Mouse (Mus musculus): ENCODE data around the gene Eid3. TPM values are rescaled to one million over a fixed set of nuclear protein-coding genes. Genes with fewer than 3 reads are reported as not detected.
A peak's percentile ranks its signal among the peaks of the same experiment; 100 is the strongest.

Gene Eid3
- 2.3 and 3.0 TPM in 2 replicates for total RNA-seq (2021)
- long read RNA-seq, experiment 1, result 0 reads
- long read RNA-seq, experiment 2, result 0 reads

DNA sequence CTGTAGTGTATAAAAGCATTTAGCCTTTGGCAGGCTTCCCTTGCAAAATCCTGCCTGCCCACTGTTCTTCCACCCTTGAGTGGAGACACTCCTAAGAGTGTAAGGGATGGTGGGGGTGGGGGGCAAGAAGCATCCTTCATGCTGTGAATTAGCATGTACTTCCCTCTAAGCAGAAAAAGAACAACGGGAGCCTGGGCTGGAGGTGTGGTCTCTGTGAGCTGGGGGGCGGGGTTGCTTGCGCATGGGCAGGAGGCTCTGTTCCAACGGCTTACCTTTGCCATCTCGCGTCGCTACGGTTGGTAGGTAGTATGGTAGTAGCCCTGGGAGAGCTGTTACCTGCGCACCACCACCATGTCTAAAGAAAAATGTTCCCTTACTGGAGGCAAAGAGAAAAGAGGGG is at the start of gene Eid3:
Gene Eid3 (plus strand): TSS at position 271 of the 400 bp plus-strand sequence.
- no peak for DNase-seq

DNA sequence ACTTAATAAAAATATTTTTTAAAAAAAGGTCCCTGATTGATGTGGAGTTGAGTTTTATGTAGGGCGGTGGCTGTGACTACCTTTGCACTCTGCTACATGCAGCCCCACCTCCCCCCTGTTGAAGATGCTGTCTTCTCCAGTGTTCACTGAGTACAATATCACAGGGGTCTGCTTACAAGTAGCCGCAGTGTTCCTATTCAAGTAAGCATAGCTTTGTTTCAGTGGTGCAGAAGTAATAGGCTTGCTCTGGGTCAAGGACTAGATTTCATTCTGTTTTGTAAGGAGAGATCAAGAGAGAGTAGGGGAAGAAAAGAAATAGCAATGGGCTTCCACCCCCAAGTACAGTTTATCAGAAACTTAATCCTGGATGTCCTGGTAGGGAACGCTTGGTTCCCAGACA is 48.9 kb upstream of the Eid3 start:
- DNase-seq, result no peak

GRCm38 (mm10) chr10:82817936-82818335 is 48.5 kb upstream of the Eid3 start:
- DNase-seq, result no peak

DNA sequence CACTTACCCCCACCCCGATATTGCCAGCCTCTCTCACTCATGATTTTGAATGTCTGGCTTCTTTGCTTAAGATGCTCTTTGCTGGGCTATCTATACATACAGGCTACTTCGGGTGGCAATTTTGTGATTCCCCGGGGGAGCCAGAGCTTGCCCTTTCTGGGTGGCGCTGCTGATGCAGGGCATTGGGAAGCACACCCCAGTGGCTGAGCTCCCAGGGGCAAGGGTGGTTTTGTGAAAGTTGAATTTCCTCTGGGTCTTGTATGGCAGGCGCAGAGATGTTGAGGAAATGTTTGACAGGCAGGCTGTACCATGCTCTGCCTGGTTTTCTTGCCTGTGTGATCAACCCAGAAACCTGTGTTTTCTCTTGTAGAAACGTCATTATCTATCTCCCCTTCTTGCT is 47.8 kb upstream of the Eid3 start:
- DNase-seq, result no peak

GRCm38 (mm10) chr10:82823108-82823778 is 43.2 kb upstream of the Eid3 start:
- DNase-seq, result no peak

DNA sequence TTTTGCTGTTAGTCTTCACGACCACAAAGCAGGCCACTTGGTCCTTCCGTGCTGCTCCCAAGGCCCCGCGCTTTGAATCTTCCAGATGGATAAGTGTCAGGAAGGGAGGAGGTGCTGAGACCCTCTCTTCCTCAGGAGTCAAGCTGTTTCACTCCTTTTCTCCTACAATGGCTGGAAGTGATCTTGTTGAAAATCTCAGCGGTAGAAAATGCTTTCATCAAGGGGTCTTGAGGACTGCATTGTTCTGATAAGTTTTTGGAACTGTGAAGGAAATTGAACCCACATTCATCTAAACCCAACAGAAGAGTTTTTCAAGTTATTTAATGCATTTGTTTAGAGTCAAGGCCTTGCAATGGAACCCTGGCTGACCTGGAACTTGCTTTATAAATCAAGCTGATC is 42.6 kb upstream of the Eid3 start:
- DNase-seq, result no peak

GRCm38 (mm10) chr10:82824541-82824940 is 41.9 kb upstream of the Eid3 start:
- peak; percentile 48 for DNase-seq

DNA sequence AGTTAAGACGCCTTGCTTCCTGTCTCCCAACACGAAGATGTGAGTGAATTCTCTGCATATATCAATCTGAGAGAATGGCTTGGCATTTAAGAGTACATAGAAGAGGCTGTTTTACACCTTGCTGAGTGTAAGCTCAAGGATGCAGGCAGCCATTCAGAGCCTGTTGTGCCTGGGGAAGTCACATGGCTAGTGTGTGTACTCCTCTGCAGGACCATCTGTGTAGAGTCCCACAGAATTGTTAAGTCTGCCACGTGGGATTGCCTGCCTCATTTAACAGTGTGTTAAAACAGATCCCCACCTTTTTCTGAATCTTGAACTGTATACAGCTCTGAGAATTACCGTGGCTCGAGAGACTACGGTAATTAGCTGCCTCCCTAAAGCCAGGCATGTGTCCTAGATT is 39.9 kb upstream of the Eid3 start:
- DNase-seq, result no peak

GRCm38 (mm10) chr10:82833926-82834325 is 32.5 kb upstream of the Eid3 start, which contains the start of gene Txnrd1:
Txnrd1 (plus strand) TSS chr10:82833951.
- no peak for DNase-seq

DNA sequence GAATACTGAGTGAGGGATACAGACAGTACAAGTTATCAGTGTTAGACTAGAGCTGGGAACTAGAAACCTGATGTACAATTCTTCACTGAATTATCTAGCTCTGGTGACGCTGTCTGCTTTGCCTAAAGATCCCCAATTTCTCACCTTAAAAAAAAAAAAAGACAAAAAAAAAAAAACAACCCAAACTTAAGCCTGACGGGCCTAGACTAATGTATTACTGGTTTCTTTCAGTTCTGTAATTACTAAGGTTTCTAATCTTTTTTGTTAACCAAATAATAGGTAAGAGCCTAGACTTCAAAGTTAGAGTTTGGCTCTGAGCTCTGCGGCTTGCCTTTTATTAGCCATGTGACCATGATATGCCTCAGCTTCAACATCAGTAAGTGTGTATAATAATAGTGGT is 30.5 kb upstream of the Eid3 start:
- no peak for DNase-seq

DNA sequence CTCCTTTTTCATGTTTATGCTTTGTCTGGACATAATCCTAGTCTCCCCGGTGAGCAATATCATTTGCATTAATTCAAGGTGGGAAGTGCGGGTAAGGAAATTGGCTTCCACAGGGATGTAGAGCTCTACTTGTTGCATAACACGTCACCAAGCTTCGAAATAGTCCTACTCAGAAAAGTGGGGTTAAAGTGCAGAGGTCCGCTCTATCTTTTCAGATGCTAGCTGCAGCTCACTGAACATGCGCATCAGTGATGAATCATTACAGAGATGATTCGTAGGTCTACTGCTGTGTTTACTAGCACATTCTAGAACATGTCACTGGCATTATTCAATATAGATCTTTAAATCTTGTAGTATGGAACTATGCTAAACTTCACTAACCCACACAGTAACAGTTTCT is 28.0 kb upstream of the Eid3 start:
- no peak for DNase-seq

DNA sequence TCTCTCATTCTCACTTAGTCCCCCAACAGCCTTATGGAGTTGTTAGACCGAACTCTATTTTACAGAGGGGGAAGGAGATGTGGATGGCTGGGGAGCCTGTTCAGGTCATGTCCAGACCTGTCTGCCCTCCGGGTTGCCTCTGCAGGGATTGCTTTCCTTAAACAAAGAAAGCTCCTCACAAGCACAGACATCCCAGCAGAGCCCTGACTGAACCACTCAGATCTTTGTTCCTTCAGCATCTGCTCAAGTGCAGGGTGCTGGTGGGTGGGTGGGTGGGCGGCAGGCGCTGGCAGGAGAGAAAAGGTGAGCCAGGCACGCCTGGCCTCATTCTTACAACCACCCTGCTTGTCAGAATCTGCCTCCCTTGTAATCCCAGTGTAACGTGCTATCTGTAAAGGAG is 22.3 kb upstream of the Eid3 start:
- DNase-seq, result no peak

- DNase-seq, result no peak
Observed at GRCm38 (mm10) chr10:82844731-82845130, 21.7 kb upstream of the Eid3 start.

- no peak for DNase-seq
Observed at GRCm38 (mm10) chr10:82847821-82848459, 18.5 kb upstream of the Eid3 start.

DNA sequence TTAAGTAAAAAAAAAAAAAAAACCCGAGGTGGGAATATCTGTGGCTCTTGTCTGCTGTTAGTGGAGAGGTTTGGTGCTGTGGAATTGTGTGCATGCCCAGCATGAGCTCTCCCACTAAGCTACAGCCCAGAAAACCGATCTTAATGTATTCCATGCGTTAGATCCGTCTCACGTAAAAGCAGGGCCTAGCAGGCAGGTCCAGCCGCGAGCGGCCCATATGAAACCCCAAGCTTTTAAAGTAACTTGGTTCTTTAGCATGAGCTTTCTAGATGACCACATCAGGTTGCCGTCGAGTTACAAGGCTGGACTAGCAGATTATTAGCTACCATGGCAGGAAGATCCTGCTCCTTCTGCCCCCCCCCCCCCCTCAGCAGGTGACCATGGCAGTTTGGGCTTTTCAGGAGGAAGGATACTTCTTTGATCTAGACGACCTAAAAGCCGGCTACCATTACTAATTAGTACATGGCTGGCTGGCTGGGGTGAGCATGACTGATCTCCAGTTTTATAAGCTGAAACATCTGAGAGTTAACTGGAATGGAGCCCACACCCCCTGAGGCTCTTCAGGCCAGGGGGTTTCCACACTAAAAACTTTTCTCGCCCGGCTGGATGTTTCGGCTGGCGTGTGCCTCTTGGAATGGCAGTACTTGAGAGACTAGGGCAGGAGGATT is 16.6 kb upstream of the Eid3 start:
- no peak for DNase-seq

GRCm38 (mm10) chr10:82850354-82850752 is 16.1 kb upstream of the Eid3 start:
- DNase-seq, result no peak

DNA sequence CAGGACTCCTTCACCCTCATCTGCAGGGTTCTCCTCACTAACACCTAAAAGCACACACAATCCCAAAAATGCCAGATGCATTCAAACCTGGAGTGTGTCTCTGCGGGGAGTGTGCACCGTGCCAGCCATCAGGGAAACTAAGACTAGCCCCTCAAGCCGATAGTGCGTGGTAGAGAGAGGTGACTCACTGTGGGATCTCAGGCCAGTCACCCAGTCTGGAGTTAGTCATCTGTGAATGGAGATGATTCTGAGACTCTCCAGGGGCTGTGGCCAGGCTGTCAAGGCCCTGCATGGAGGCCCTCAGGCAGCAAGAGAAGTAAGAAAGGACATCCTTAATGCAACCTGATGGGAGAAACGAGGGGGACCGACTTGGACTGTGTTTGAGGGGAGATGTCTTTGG is 14.7 kb upstream of the Eid3 start:
- DNase-seq, result peak; percentile 27

DNA sequence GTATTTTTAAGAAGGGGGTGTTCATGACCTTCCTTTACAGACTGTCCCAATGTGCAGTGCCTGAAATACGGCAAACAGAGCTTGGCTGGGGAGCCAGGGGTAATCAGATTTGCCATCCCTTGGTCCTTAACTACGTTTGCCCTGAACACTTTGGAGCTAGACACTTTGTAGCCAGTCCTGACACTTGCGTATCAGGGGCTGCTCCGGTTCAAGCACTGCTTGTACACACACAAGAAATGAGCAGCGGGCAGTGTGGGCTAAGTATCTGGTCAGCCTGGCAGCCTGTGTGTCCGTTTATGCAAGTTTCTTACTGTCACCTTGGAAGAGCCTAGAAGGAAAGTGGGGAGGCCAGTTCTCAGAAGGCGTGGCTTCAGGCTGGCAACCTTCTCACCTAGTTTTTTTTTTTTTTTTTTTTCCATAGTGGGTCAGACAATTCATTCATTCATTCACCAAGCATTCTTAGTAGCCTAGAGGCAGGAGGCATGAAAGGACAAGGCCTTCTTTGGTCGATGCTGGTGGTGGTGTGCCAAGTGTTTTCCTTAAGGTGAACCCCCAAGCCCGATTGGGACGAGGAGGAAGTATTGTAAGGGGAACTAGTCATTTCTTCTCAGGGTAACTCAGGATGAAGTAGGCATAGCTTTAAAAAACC is 8.3 kb upstream of the Eid3 start:
- DNase-seq, result peak; percentile 12

DNA sequence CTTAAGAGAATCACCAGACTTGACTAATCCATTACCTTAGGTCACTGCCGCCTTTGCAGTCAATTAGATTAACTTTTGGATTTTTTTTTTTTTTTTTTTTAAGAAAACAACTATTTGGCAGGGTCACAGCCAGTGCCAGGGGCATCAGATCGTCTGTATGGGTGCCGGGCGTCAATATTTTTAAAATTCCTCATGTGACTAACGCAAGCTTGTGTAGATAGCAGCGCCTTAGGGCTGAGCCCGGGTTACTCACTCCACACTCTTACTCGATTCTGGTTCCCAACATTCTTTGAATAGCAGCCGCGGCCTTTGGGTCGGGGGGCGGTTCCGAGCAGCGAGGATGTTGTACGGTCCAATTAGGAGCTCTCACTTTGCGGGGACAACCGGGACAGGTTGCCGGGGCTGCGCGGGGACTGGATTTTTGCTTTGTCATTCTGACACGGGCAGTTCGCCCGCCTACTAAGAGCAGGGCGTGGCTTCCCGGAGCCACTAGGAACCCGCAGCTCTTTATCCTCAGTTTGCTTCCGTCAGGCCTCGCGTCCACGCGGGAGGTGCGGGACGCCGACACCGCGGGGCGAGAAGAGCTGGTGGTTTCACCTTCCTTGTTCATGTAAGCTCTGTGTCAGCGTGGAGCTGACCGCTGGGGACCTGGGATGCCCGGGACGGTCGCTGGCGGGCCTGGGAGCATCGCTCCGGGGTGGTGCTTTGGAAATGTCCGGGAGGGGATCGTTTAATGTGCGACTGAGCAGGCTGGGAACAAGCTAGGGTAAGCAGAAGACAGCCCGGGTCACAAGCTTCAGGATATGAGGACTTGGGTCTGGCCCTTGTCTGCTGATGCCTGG is 7.5 kb upstream of the Eid3 start:
- peak; percentile 96 for DNase-seq

DNA sequence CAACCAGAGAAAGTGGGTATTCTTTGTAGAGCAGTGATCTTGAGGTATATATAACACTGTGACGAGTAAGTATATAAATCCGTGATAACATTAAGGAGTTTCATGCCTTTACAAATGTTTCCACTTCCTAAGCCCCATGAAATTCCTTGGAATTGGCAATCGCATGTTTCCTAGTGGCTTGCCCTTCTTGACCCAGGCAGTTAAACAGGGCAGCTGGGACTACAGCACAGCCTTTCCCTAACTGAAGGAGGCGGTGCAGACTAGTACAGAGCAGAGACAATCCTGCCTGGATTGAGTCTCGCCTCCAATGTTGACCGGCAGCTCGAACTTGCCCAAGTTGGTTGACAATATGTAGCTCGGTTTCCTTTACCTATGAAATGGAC is 6.9 kb upstream of the Eid3 start:
- DNase-seq, result peak; percentile 69

DNA sequence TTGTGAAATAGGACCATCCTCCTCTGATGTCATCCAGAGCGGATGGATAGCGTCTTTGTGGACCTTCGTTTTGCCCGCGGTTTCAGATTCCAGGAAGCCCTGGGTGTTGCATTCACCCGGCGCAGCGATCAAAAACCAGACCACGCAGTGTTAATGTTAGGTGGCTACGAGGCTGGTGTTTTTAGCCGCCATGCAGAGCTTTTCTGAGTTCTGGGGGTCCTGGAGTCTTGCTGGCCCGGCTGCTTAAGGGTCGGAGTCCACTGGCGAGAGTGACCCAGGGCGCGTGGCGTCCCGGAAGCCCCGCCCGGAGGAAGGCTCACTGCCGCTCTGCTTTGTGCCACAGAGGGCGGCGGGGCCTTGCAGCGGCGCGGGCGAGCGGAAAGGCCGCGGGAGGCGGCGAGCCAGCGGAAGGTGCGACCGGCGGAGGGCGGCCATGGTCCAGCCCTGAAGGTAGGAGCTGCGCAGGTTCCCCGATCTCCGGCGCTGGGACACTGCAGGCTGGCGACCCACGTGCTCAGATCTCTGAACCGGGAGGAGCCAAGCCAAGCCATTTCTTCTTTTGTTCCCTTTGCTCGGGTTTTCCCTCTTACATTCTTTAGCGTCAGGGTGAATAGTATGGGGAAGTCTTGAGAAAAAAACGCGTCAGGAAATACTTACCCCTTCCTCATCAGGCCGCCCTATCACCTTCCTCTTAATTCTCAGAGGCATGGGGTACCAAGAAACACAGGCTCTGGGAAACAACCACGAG is 6.1 kb upstream of the Eid3 start:
- peak; percentile 85 for DNase-seq

Data from adrenal gland, postnatal 14 days (tissue).